Mouse (Mus musculus): Measurements from ENCODE around the gene Bfsp1. TPM values are rescaled to one million over a fixed set of nuclear protein-coding genes. Genes with fewer than 3 reads are reported as not detected.

Gene Bfsp1
- total and polyA plus RNA-seq, 3 experiments, result 0.25 to 0.27 (median 0.26) TPM

DNA sequence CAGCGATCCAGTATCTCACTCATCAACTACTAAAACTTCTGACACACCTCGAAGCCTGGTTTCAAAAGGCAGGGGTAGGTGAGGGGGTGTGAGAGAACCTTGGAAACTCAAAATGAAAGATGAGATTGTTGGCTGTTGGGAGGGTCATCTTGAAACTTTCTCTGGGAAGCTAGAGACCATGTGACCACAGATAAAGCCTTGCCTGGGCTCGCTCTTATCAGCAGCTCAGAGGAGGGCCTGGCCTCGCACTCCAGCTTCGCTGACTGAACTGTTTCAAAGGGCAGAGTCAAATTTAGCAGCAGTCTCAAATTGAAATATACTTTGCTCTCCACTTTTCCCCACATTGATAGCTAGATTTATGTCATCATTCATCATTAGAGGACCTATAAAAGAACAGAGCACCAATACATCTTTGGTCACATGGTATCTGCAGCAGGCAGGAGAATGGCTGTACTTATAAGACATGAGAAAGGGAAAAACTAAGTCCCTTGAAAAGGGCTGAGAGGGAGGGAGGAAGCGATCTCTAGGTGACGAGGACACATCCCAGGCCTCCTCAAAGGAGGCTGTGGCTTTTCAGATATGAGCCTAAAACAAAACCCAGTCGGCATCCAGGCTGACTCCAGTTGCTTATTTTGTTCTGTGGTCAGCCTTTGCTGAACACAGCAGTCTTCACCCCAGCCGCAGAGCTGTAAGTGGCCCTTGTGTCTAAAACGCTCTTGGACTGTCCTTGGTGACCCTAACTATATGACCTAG lies 8.1 kb upstream of the Bfsp1 start:
- Histone ChIP-seq H3K9ac (ENCODE audit: low read depth, low read length) (no peak overlapping the region; the same call in 1 of the 2 replicates), H3K79me2 (replicated peaks; ENCODE audit: control insufficient read depth, insufficient read depth, low read length) (no peaks in the 10 kb centered on the region), H3K4me3 (no peak overlapping the region), H3K27ac (peak overlapping the region; percentile 81), H3K27me3 (ENCODE audit: control insufficient read depth, insufficient read depth, low read length) (no peaks in the 10 kb centered on the region), H3K4me1 (ENCODE audit: control insufficient read depth, insufficient read depth, low read length) (peaks cover 9% of the 10 kb centered on the region), H3K36me3 (ENCODE audit: control insufficient read depth, insufficient read depth, low read length) (no peaks in the 10 kb centered on the region)
- no peak for TF ChIP-seq EP300 (IDR thresholded peaks at IDR 0.05; ENCODE audit: insufficient read depth, low read depth, low read length)
- no peak for TF ChIP-seq POLR2A (IDR thresholded peaks at IDR 0.05; ENCODE audit: insufficient read depth, low read depth, low read length)
- TF ChIP-seq CTCF (IDR thresholded peaks at IDR 0.05), result no peak
- peak; percentile 49 to 73 for DNase-seq
- WGBS, result 22% methylated on average over 10 of the region's 10 CpGs
- intact Hi-C loops (cut with DNase I), result no loop called here

DNA sequence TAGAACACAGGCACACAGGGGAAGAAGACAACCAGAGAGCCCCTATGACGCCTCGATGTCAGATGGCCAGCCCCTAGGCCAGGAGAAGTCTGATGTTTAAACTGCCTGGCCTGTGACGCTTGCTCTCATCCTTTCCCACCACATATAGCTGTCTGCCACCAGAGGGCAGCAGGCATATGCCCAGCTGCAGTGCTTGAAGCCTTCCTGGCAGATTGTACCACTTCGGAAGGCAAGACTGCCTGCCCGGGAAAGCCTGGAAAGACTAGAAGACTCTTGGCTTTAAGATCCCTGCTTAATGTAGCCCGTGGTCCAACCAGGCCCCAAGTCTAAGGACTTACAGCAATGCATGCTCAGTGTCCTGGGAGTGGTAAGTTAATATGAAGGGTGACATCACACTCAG lies 4.4 kb upstream of the Bfsp1 start:
- no peak overlapping the region for H3K4me3 ChIP-seq

DNA sequence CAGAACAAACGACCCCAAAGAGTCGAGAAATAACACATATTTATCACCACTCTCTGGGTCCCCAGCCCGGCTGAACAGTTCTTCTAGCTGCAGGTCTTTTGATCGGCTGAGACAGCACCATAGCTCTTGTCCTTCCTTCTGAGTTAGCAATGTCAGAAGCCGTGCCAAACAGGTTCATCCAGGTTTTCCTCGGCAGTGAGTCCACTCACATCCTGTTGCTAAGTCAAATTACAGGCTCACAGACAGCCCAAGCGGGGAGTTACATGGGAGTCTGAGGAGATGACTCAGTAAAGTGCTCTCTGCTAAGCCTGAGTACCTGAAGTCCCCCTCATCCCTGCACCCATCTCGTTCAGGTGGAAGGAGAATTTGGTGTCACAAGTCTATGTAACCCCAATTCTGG lies 1.6 kb upstream of the Bfsp1 start:
- TF ChIP-seq POLR2A (IDR thresholded peaks at IDR 0.05; ENCODE audit: insufficient read depth, low read depth, low read length) (no peak), CTCF (IDR thresholded peaks at IDR 0.05) (no peak), EP300 (IDR thresholded peaks at IDR 0.05; ENCODE audit: insufficient read depth, low read depth, low read length) (no peak)
- 66% methylated on average over 8 of the region's 8 CpGs for WGBS
- Histone ChIP-seq H3K4me3 (no peak overlapping the region), H3K9ac (ENCODE audit: low read depth, low read length) (no peak overlapping the region), H3K27ac (no peak overlapping the region), H3K79me2 (replicated peaks; ENCODE audit: control insufficient read depth, insufficient read depth, low read length) (no peaks in the 10 kb centered on the region), H3K4me1 (ENCODE audit: control insufficient read depth, insufficient read depth, low read length) (peaks cover 3% of the 10 kb centered on the region; the same call in 1 of the 2 replicates), H3K36me3 (ENCODE audit: control insufficient read depth, insufficient read depth, low read length) (no peaks in the 10 kb centered on the region), H3K27me3 (ENCODE audit: control insufficient read depth, insufficient read depth, low read length) (no peaks in the 10 kb centered on the region)
- intact Hi-C loops (cut with DNase I), result loop anchor here (10.0 kb wide), 1 partner anchor 590 kb away; no protein-coding TSS in a partner anchor
- no peak for DNase-seq

More for the DNA sequence above, 4.4 kb upstream of the Bfsp1 start:
- H3K27ac ChIP-seq, result peak overlapping the region; percentile 52; the same call in 1 of the 2 replicates
- WGBS, result under 1% methylated on average over 6 of the region's 6 CpGs
- peaks cover 9% of the 10 kb centered on the region for H3K4me1 ChIP-seq (ENCODE audit: control insufficient read depth, insufficient read depth, low read length)
- H3K36me3 ChIP-seq (ENCODE audit: control insufficient read depth, insufficient read depth, low read length), result no peaks in the 10 kb centered on the region
- peak; percentile 93 for TF ChIP-seq EP300 (IDR thresholded peaks at IDR 0.05; ENCODE audit: insufficient read depth, low read depth, low read length)
- peak; percentile 97 for TF ChIP-seq CTCF (IDR thresholded peaks at IDR 0.05)
- TF ChIP-seq POLR2A (IDR thresholded peaks at IDR 0.05; ENCODE audit: insufficient read depth, low read depth, low read length), result no peak
- peak; percentile 82 to 85 for DNase-seq
- intact Hi-C loops (cut with DNase I), result loop anchor here (1.0 to 10.0 kb wide), 7 partner anchors 80 to 587 kb away; no protein-coding TSS in a partner anchor
- no peaks in the 10 kb centered on the region for H3K79me2 ChIP-seq (replicated peaks; ENCODE audit: control insufficient read depth, insufficient read depth, low read length)
- no peaks in the 10 kb centered on the region for H3K27me3 ChIP-seq (ENCODE audit: control insufficient read depth, insufficient read depth, low read length)
- H3K9ac ChIP-seq (ENCODE audit: low read depth, low read length), result peak overlapping the region; percentile 40

DNA sequence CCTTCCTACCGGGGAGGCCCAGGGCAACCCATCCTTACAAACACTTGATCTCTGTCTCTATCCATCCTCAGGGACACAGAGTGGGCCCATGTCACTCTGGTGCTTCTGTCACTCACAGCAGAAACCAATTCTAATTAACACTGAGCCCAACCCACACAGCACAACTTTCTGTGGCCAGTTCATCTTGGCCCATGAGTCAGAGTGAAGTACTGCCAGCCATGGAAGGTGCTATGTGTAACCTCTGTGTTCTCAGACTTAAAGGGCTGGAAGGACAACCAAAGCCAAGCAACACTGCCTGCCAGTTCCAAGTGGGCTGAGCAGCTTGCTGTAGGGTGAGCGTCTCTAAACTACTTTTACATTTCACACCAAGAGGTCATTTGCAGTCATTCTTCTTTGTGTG lies 3.8 kb downstream of the Bfsp1 start:
- no peak overlapping the region for H3K9ac ChIP-seq (ENCODE audit: low read depth, low read length)
- no peaks in the 10 kb centered on the region for H3K27me3 ChIP-seq (ENCODE audit: control insufficient read depth, insufficient read depth, low read length)
- intact Hi-C loops (cut with DNase I), result no loop called here
- no peak overlapping the region for H3K4me3 ChIP-seq
- H3K36me3 ChIP-seq (ENCODE audit: control insufficient read depth, insufficient read depth, low read length), result no peaks in the 10 kb centered on the region
- no peak for DNase-seq
- no peaks in the 10 kb centered on the region for H3K79me2 ChIP-seq (replicated peaks; ENCODE audit: control insufficient read depth, insufficient read depth, low read length)
- 85% methylated on average over 2 of the region's 2 CpGs for WGBS
- TF ChIP-seq EP300 (IDR thresholded peaks at IDR 0.05; ENCODE audit: insufficient read depth, low read depth, low read length) (no peak), POLR2A (IDR thresholded peaks at IDR 0.05; ENCODE audit: insufficient read depth, low read depth, low read length) (no peak), CTCF (IDR thresholded peaks at IDR 0.05) (no peak)
- H3K27ac ChIP-seq, result no peak overlapping the region
- peaks cover 2% of the 10 kb centered on the region; the same call in 1 of the 2 replicates for H3K4me1 ChIP-seq (ENCODE audit: control insufficient read depth, insufficient read depth, low read length)

DNA sequence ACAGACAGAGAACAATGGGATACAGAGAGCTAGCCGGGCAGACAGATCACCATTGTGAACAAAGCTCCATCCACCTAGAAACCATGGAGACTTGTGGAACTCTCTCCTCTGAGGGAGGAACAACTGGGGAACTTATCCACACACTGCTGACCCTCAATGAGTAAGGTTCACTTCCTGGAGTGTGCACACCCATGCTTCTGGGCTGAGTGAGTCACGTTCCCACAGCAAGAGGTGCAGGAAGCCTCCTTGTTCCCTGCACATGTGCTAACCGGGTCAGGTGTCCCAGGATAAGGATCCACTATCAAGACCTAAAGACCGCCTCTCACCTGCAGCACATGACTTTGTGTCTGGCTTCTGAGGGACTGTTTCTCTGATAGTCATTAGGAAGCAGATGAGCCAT lies 9.5 kb downstream of the Bfsp1 start:
- WGBS, result 53% methylated on average over 4 of the region's 4 CpGs
- no peak overlapping the region for H3K9ac ChIP-seq (ENCODE audit: low read depth, low read length)
- no peak for DNase-seq
- no peaks in the 10 kb centered on the region for H3K79me2 ChIP-seq (replicated peaks; ENCODE audit: control insufficient read depth, insufficient read depth, low read length)
- H3K27ac ChIP-seq, result no peak overlapping the region
- H3K27me3 ChIP-seq (ENCODE audit: control insufficient read depth, insufficient read depth, low read length), result no peaks in the 10 kb centered on the region
- no peaks in the 10 kb centered on the region for H3K36me3 ChIP-seq (ENCODE audit: control insufficient read depth, insufficient read depth, low read length)
- TF ChIP-seq POLR2A (IDR thresholded peaks at IDR 0.05; ENCODE audit: insufficient read depth, low read depth, low read length), result no peak
- TF ChIP-seq CTCF (IDR thresholded peaks at IDR 0.05), result no peak
- TF ChIP-seq EP300 (IDR thresholded peaks at IDR 0.05; ENCODE audit: insufficient read depth, low read depth, low read length), result no peak
- H3K4me1 ChIP-seq (ENCODE audit: control insufficient read depth, insufficient read depth, low read length), result peaks cover 1% of the 10 kb centered on the region; the same call in 1 of the 2 replicates
- H3K4me3 ChIP-seq, result no peak overlapping the region
- intact Hi-C loops (cut with DNase I), result no loop called here

Measured in heart, adult 2 months (tissue).